Mouse (Mus musculus) stomach, postnatal 0 days (tissue): ENCODE data around the gene Sec14l1.

Source experiments
- CTCF ChIP-seq: IDR thresholded peaks from 2 replicates; pipeline ENCODE4 v1.5.1; 2016; ENCODE audit warnings: antibody characterized with exemption, low read depth, mild to moderate bottlenecking, moderate library complexity
- EP300 ChIP-seq: optimal IDR thresholded peaks from 2 replicates; pipeline ENCODE3; 2016; ENCODE audit warnings: antibody characterized with exemption

DNA sequence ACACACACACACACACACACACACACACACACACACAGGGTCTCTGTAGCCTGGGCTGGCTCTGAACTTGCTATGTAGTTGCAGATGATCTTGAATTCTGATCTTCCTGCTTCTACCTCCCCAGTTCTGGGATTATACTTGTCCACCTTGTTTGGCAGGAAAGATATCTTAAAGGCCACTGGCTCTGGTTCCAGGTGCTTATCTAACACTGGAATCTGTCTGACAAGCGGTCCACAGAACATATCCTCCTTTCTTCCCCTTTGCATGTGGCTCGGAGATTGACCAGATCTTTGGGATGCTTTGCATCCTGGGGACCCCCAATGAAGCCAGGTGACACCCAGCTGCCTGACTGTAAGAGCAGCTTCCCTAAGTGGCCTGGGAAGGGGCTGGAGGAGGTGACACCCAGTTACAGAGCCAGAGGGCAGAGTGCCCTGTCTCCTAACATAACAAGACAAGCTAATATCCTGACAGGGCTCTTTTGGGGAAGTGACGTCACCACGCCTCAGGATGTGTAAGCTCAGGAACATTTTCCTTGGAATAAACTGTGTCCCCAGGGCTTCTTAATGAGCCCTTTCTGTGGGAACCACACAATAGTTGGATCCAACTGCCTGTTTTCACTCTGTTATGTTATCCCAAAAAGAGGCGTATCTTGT lies 20.9 kb upstream of the Sec14l1 start:
- no peak for TF ChIP-seq CTCF
- no peak for TF ChIP-seq EP300
